Mouse (Mus musculus): ENCODE measurements around the gene Cage1. TPM values are rescaled to one million over a fixed set of nuclear protein-coding genes. Genes with fewer than 3 reads are reported as not detected.

The Cage1 gene
- 2.6 and 2.9 TPM in 2 replicates for polyA plus RNA-seq (2015; fragmentation: Nextera tagmentation; extraction: Ambion mirVana)

DNA sequence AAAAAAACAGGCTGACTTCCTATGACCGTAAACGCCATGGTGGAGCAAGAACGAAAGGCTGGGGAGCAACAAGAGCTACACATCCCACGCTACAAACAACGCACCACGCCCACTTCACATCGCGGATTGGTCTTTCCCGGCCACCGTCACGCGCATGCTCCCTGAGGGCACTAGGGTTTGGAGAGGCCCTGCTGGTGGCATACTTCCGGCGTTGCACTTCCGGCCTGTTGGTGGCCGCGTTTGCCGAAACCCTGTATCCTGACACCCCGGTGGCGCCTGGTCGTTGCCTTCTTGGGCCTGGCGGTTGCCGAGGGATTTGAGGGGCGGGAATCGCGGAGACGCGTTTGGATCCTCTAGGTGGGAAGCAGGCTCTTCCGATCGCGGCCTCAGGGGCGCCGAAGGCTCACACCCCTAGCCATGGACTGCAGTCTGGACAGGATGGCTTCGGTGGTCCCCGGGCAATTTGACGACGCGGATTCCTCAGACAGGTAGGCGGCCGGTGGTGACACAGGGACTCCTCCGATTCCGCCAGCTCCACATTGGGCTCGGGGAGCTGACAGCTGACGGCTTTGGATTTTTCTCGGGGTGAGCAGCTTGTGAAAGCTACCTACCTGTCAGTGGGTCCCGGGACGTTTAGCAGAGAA, at the start of gene Cage1:
TSS of gene Cage1 (minus strand) at position 26 of the 644 bp plus-strand sequence.
- H3K4me1 ChIP-seq (replicated peaks): peaks cover 29% of the 10 kb centered on the region
- under 1% methylated on average over 47 of the region's 47 CpGs for WGBS
- H3K27ac ChIP-seq: peak within 1 kb of the TSS; percentile 82
- peak within 1 kb of the TSS; percentile 86 for H3K4me2 ChIP-seq (replicated peaks)
- peak within 1 kb of the TSS; percentile 82 for H3K4me3 ChIP-seq (replicated peaks)
- H3K36me3 ChIP-seq: peaks cover 25% of the 10 kb centered on the region
- ATAC-seq: peak; percentile 98
- no peaks in the 10 kb centered on the region for H3K27me3 ChIP-seq
- no peaks in the 10 kb centered on the region for H3K9me3 ChIP-seq
- H3K9ac ChIP-seq (replicated peaks): peak within 1 kb of the TSS; percentile 84

DNA sequence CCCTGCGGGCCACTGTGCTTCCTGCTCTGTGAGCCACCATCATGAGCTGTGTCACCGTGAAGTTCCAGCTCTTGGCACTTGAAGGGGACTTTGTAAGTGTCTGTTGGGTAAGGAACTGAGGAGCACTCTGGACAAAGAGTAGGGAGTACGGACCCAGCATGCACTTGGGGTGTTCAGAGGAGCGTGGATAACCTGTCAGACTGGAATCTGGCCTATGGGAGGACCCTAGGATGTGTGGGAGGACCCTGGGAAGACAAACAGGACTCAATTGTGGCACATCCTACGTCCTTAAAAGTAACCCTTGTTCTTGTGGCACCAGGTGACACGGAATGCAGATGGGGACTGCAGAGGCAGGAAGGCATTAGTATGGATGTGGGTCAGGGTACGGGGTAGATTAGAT, 44.3 kb upstream of the Cage1 start:
- H3K4me2 ChIP-seq (replicated peaks): no peak overlapping the region
- 86% methylated on average over 7 of the region's 7 CpGs for WGBS
- H3K36me3 ChIP-seq: no peaks in the 10 kb centered on the region
- no peak overlapping the region for H3K27ac ChIP-seq
- H3K4me3 ChIP-seq (replicated peaks): no peak overlapping the region
- H3K9ac ChIP-seq (replicated peaks): no peak overlapping the region
- H3K27me3 ChIP-seq: no peaks in the 10 kb centered on the region
- no peaks in the 10 kb centered on the region for H3K4me1 ChIP-seq (replicated peaks)
- ATAC-seq: no peak
- H3K9me3 ChIP-seq: no peaks in the 10 kb centered on the region

DNA sequence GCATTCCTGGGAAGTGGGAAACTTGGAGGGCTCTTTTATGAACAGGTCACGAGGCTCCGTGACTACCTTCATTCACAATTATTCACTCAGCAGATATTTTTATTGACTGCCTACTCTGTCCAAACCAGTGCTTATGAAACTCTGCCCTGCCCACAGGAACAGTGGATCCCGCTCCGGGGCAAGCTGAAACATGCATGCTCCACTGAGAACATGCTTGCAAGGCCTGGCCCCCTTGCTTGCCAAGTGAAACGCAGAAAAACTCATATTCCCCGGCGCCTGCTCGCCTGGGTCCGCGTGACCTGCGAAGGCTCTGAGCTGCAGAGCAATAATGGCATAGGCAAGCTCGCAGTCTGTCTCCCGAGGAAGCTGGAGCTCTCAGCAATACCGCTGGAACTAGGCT, 43.9 kb upstream of the Cage1 start:
- H3K9me3 ChIP-seq: no peaks in the 10 kb centered on the region
- H3K27ac ChIP-seq: no peak overlapping the region
- no peak for ATAC-seq
- no peaks in the 10 kb centered on the region for H3K4me1 ChIP-seq (replicated peaks)
- H3K27me3 ChIP-seq: no peaks in the 10 kb centered on the region
- H3K4me3 ChIP-seq (replicated peaks): no peak overlapping the region
- H3K9ac ChIP-seq (replicated peaks): no peak overlapping the region
- 88% methylated on average over 14 of the region's 14 CpGs for WGBS
- H3K36me3 ChIP-seq: no peaks in the 10 kb centered on the region
- H3K4me2 ChIP-seq (replicated peaks): no peak overlapping the region

DNA sequence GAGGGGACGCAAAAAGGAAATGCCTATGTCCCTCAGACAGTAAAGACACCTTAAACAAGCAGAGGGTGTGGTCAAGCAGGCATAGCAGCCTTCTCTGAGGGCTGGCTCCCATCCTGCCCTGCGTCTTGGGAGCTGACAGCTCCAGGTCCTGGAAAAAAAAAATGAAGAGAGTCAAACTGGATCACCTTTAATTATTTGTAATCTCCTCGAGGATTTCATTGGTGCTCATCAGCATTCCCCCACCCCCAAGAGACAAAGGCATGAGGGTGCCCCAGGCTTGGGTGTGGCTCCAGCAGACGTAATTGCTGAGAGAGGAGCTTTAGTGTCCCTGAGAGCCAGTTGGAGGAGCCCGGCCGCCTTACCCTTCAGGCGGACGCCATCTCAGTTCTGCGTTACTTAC, 43.1 kb upstream of the Cage1 start:
- WGBS: 62% methylated on average over 9 of the region's 9 CpGs
- no peak overlapping the region for H3K9ac ChIP-seq (replicated peaks)
- no peaks in the 10 kb centered on the region for H3K9me3 ChIP-seq
- no peak overlapping the region for H3K4me2 ChIP-seq (replicated peaks)
- H3K4me1 ChIP-seq (replicated peaks): no peaks in the 10 kb centered on the region
- no peaks in the 10 kb centered on the region for H3K36me3 ChIP-seq
- ATAC-seq: no peak
- H3K27ac ChIP-seq: no peak overlapping the region
- H3K4me3 ChIP-seq (replicated peaks): no peak overlapping the region
- no peaks in the 10 kb centered on the region for H3K27me3 ChIP-seq

DNA sequence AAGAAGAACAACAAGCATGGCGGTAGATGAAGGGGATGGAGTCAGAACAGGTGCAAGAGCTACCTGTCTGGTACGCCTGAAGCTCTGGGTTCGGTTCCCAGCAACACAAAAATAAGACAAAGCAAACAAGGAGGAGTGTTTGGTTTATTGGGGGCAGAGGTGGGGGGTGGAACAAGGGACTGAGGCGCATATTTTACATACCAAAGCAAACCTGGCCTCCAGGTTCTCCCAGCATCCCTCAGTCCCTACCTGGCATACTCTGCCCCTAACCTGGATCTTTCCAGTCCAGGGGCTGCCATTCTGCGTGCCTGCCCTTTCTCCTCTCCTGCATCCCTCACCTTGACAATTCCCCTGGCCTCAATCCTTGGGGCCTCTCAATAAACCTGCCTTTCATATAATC, 42.5 kb upstream of the Cage1 start:
- Histone ChIP-seq H3K4me2 (replicated peaks) (no peak overlapping the region), H3K9ac (replicated peaks) (no peak overlapping the region), H3K27ac (no peak overlapping the region), H3K27me3 (no peaks in the 10 kb centered on the region), H3K4me1 (replicated peaks) (no peaks in the 10 kb centered on the region), H3K36me3 (no peaks in the 10 kb centered on the region), H3K9me3 (no peaks in the 10 kb centered on the region), H3K4me3 (replicated peaks) (no peak overlapping the region)
- ATAC-seq: no peak
- WGBS: 80% methylated on average over 5 of the region's 5 CpGs

DNA sequence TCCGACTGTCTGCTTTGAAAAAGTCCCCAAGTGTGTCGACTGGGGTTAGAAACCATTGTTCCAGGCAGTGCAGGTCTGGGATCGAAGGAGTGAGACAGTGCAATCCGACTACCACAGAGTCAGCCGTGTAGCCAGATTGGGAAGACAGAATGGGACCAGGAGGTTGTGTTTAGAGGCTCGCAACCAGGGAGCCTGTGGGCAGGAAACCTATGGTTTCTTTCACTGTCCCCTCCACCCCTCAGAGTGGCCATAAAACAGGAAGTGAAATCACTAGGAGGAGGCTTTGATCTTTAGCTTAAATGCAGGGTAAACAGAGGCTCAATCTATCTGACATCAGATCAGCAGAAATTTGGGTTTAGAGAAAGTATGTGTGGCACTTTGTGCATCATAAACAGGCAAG, 42.0 kb upstream of the Cage1 start:
- WGBS: 33% methylated on average over 6 of the region's 6 CpGs
- no peak overlapping the region for H3K4me2 ChIP-seq (replicated peaks)
- no peak overlapping the region for H3K4me3 ChIP-seq (replicated peaks)
- no peaks in the 10 kb centered on the region for H3K4me1 ChIP-seq (replicated peaks)
- no peaks in the 10 kb centered on the region for H3K27me3 ChIP-seq
- H3K27ac ChIP-seq: no peak overlapping the region
- no peaks in the 10 kb centered on the region for H3K9me3 ChIP-seq
- no peaks in the 10 kb centered on the region for H3K36me3 ChIP-seq
- ATAC-seq: no peak
- H3K9ac ChIP-seq (replicated peaks): no peak overlapping the region

DNA sequence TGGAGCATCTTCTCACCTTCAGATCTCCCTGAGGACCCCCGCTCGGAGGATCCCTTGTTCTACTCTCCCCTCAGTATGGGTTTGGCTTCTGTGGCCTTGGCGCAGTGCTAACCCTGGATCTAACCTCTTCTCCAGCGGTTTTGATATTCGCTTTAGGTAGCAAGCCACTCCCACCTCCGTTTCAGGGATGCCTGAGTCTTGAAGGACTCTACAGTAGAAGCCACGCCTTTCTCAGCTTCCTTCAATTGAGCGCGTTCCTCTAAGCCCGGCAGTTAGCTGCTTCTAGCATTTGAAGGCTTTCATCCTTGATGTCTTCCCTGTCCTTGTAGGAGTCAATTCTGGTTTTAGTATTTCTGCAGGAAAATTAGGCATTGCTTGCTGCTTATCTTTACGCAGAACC, 40.2 kb upstream of the Cage1 start:
- no peak for ATAC-seq
- Histone ChIP-seq H3K4me3 (replicated peaks) (no peak overlapping the region), H3K9ac (replicated peaks) (no peak overlapping the region), H3K27ac (no peak overlapping the region), H3K36me3 (no peaks in the 10 kb centered on the region), H3K4me2 (replicated peaks) (no peak overlapping the region), H3K4me1 (replicated peaks) (no peaks in the 10 kb centered on the region), H3K27me3 (no peaks in the 10 kb centered on the region), H3K9me3 (no peaks in the 10 kb centered on the region)
- WGBS: 24% methylated on average over 11 of the region's 11 CpGs

DNA sequence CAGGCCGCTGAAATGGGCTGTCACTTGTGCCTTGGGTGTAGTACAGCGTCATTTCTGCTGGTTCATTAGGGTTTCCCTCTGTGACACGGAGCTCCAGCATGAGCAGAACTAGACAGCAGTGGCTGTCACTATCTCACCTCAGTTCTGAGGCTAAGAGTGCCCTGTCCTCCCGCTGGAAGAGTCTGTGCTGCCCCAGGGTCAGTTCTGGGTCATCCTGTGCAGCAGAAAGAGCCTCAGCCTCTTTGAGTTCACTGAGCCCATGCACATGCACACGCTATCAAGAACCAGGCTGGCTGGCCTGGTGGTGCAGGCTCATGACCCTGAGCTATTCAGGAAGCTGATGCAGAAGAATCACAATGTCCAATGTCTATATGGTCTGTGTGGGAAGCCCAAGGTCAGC, 37.5 kb upstream of the Cage1 start:
- no peaks in the 10 kb centered on the region; the same call in 1 of the 2 replicates for H3K36me3 ChIP-seq
- no peaks in the 10 kb centered on the region for H3K4me1 ChIP-seq (replicated peaks)
- no peaks in the 10 kb centered on the region for H3K9me3 ChIP-seq
- no peak overlapping the region for H3K4me2 ChIP-seq (replicated peaks)
- H3K27ac ChIP-seq: no peak overlapping the region
- ATAC-seq: no peak
- H3K9ac ChIP-seq (replicated peaks): no peak overlapping the region
- no peaks in the 10 kb centered on the region for H3K27me3 ChIP-seq
- no peak overlapping the region for H3K4me3 ChIP-seq (replicated peaks)
- WGBS: 78% methylated on average over 5 of the region's 5 CpGs

DNA sequence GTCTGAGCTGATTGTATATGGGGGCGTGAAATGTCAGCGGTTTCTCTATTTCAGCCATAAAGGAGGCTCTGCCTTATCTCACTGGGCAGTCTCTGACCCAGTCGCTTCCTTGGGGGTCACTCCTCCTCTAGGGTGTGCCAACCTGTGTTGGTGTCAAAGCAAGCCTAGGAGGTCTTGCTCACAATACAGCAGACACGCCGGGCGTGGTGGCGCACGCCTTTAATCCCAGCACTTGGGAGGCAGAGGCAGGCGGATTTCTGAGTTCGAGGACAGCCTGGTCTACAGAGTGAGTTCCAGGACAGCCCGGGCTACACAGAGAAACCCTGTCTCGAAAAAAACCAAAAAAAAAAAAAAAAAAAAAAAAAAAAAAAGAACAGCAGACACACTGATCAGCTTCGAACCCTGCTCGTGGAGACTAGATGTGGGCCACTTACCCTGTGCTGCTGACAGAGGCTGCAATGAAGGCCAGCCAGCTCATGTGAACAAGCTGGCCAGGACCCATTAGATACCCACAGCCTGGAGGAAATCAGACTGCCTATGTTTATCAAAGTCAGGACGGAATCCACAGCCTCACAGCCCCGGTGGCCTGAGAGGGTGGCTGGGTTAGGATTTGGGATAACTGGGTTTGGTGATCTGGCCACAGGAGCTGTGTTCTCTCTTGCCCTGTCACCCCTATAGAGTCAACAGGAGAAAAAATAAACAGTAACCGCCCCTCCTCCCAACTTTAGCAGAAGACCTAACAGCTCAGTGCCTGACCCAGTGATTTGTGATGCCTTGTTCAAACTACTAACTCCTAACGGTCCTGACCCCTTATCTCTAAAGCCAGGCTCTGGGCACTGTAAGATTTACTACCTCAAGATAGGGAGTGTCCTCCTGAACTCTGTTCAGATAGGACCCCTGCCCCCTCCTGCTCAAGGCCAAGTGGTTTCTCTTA, 36.8 kb upstream of the Cage1 start:
- no peaks in the 10 kb centered on the region for H3K9me3 ChIP-seq
- H3K4me3 ChIP-seq (replicated peaks): no peak overlapping the region
- no peaks in the 10 kb centered on the region for H3K4me1 ChIP-seq (replicated peaks)
- no peak for ATAC-seq
- no peak overlapping the region for H3K27ac ChIP-seq
- no peak overlapping the region for H3K4me2 ChIP-seq (replicated peaks)
- WGBS: 94% methylated on average over 16 of the region's 18 CpGs
- no peaks in the 10 kb centered on the region for H3K27me3 ChIP-seq
- no peaks in the 10 kb centered on the region; the same call in 1 of the 2 replicates for H3K36me3 ChIP-seq
- H3K9ac ChIP-seq (replicated peaks): no peak overlapping the region

DNA sequence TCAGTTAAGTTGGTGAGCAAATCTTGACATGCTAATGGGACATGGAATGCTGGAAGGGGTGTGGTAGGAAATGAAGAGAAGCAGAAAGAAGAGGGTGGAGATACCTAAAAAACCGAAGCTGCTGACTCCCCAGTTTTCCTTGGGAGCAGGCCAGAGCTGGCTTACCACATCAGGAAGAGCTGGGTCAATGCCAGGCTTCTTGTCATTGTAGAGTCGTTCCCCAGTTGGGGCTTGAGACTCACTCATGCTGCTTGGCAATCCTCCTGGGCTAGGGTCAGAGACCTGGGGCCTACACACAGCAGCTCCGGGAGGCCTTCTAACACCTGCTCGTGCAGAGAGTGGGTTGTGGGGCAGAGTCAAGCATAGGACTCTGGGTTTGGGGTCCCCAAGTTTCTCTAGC, 34.1 kb upstream of the Cage1 start:
- no peak overlapping the region for H3K4me2 ChIP-seq (replicated peaks)
- no peak for ATAC-seq
- peaks cover 6% of the 10 kb centered on the region for H3K36me3 ChIP-seq
- H3K4me3 ChIP-seq (replicated peaks): no peak overlapping the region
- no peaks in the 10 kb centered on the region for H3K9me3 ChIP-seq
- H3K4me1 ChIP-seq (replicated peaks): no peaks in the 10 kb centered on the region
- H3K27me3 ChIP-seq: no peaks in the 10 kb centered on the region
- H3K9ac ChIP-seq (replicated peaks): no peak overlapping the region
- WGBS: 88% methylated on average over 4 of the region's 4 CpGs
- H3K27ac ChIP-seq: no peak overlapping the region

DNA sequence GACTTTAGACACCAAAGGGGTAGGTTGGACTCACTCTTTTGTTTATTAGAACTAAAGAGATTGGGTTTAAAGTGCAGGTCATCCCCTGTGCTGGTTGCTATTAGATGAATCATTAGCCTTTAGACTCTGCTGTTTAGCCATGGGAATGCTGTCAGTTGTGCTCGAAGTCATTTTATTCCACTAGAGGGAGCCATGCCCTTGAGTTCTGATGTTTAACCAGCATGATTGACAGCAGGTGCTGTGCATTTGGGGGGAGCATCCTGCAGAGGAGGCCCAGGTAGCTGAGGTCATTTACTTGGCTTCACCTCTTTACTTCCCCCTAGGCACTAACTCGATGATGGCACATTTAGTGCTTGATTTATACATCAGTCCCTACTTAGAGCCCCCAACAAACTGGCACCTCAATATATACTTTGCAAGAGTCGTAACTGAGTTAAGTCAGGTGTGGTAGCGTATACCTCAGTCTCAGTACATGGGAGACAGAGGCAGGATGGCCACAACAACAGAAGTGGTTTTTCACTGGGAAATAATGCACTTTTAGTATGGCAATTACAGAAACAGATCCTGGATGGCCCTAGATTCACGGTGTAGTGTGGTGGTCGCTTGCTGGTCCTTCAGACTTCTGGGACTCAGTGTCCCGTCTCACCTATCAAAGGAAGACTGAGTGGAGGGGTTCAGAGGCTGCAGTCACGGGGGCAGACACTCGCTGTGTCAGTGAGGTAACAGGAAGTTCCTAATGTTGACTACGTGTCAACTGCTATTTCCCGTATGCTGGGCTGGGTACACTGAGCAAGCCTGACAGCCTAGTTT, 28.2 kb upstream of the Cage1 start:
- H3K27me3 ChIP-seq: no peaks in the 10 kb centered on the region
- H3K36me3 ChIP-seq: peaks cover 37% of the 10 kb centered on the region
- no peaks in the 10 kb centered on the region for H3K9me3 ChIP-seq
- no peak overlapping the region for H3K4me2 ChIP-seq (replicated peaks)
- H3K27ac ChIP-seq: no peak overlapping the region
- H3K9ac ChIP-seq (replicated peaks): no peak overlapping the region
- peak; percentile 60 for ATAC-seq
- H3K4me1 ChIP-seq (replicated peaks): no peaks in the 10 kb centered on the region
- WGBS: 78% methylated on average over 11 of the region's 11 CpGs
- H3K4me3 ChIP-seq (replicated peaks): no peak overlapping the region

DNA sequence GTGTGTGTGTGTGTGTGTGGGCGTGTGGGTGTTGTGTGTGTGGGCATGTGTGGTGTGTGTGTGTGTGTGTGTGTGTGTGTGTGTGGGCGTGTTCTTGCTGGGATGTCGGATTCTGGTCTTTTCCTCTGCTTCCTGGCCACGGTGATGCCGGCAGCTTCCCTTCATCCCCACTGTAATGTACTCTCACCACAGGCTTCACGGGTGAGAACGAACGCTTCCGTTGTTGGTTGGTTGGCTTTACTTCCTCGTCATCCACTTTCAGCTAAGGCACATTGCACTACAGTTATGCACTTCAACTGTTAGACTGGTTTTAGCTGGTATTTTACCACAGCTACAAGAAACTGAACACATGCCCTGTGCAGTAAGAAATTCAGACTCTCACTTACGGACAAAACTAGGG, 25.8 kb upstream of the Cage1 start:
- 93% methylated on average over 11 of the region's 11 CpGs for WGBS
- Histone ChIP-seq H3K4me3 (replicated peaks) (no peak overlapping the region), H3K9ac (replicated peaks) (no peak overlapping the region)

More for the DNA sequence above, 25.8 kb upstream of the Cage1 start:
- no peaks in the 10 kb centered on the region for H3K4me1 ChIP-seq (replicated peaks)
- no peaks in the 10 kb centered on the region for H3K27me3 ChIP-seq
- H3K27ac ChIP-seq: no peak overlapping the region
- H3K4me2 ChIP-seq (replicated peaks): no peak overlapping the region
- ATAC-seq: no peak
- peaks cover 47% of the 10 kb centered on the region for H3K36me3 ChIP-seq
- H3K9me3 ChIP-seq: no peaks in the 10 kb centered on the region

All from midbrain, embryonic 13.5 days (tissue).